Mouse (Mus musculus): ENCODE measurements around the gene Dip2b. TPM values are rescaled to one million over a fixed set of nuclear protein-coding genes. Genes with fewer than 3 reads are reported as not detected.

The Dip2b gene
- polyA plus RNA-seq, 1 experiment = not detected

GRCm38 (mm10) chr15:100059626-100060311 lies 21.3 kb downstream of the Dip2b start:
- TF ChIP-seq POLR2A (IDR thresholded peaks at IDR 0.05; ENCODE audit: insufficient read depth, low read depth, low read length) (no peak), CTCF (IDR thresholded peaks at IDR 0.05; ENCODE audit: insufficient read depth, low read depth, low read length) (no peak)
- 59% methylated on average over 7 of the region's 7 CpGs for WGBS
- Histone ChIP-seq H3K4me3 (ENCODE audit: insufficient read depth, low read depth, low read length) (no peak overlapping the region), H3K27ac (ENCODE audit: insufficient read depth, low read depth, low read length) (no peak overlapping the region), H3K4me1 (ENCODE audit: control insufficient read depth, insufficient read depth, low read length) (peaks cover 17% of the 10 kb centered on the region)

GRCm38 (mm10) chr15:100060513-100061140 lies 22.2 kb downstream of the Dip2b start:
- Histone ChIP-seq H3K4me1 (ENCODE audit: control insufficient read depth, insufficient read depth, low read length) (peaks cover 17% of the 10 kb centered on the region), H3K27ac (ENCODE audit: insufficient read depth, low read depth, low read length) (no peak overlapping the region), H3K4me3 (ENCODE audit: insufficient read depth, low read depth, low read length) (no peak overlapping the region)
- TF ChIP-seq POLR2A (IDR thresholded peaks at IDR 0.05; ENCODE audit: insufficient read depth, low read depth, low read length) (no peak), CTCF (IDR thresholded peaks at IDR 0.05; ENCODE audit: insufficient read depth, low read depth, low read length) (no peak)
- 64% methylated on average over 4 of the region's 4 CpGs for WGBS

GRCm38 (mm10) chr15:100061377-100061776 lies 22.9 kb downstream of the Dip2b start:
- H3K27ac ChIP-seq (ENCODE audit: insufficient read depth, low read depth, low read length) = no peak overlapping the region
- WGBS = 97% methylated on average over 3 of the region's 3 CpGs
- peaks cover 15% of the 10 kb centered on the region for H3K4me1 ChIP-seq (ENCODE audit: control insufficient read depth, insufficient read depth, low read length)
- H3K4me3 ChIP-seq (ENCODE audit: insufficient read depth, low read depth, low read length) = no peak overlapping the region
- TF ChIP-seq POLR2A (IDR thresholded peaks at IDR 0.05; ENCODE audit: insufficient read depth, low read depth, low read length) (no peak), CTCF (IDR thresholded peaks at IDR 0.05; ENCODE audit: insufficient read depth, low read depth, low read length) (no peak)

GRCm38 (mm10) chr15:100063229-100063773 lies 24.8 kb downstream of the Dip2b start:
- 89% methylated on average over 13 of the region's 13 CpGs for WGBS
- no peak for TF ChIP-seq POLR2A (IDR thresholded peaks at IDR 0.05; ENCODE audit: insufficient read depth, low read depth, low read length)
- no peak for TF ChIP-seq CTCF (IDR thresholded peaks at IDR 0.05; ENCODE audit: insufficient read depth, low read depth, low read length)
- Histone ChIP-seq H3K4me1 (ENCODE audit: control insufficient read depth, insufficient read depth, low read length) (peaks cover 10% of the 10 kb centered on the region), H3K27ac (ENCODE audit: insufficient read depth, low read depth, low read length) (no peak overlapping the region), H3K4me3 (ENCODE audit: insufficient read depth, low read depth, low read length) (no peak overlapping the region)

GRCm38 (mm10) chr15:100066702-100067101 lies 28.2 kb downstream of the Dip2b start:
- TF ChIP-seq CTCF (IDR thresholded peaks at IDR 0.05; ENCODE audit: insufficient read depth, low read depth, low read length) = no peak
- no peak for TF ChIP-seq POLR2A (IDR thresholded peaks at IDR 0.05; ENCODE audit: insufficient read depth, low read depth, low read length)
- Histone ChIP-seq H3K4me3 (ENCODE audit: insufficient read depth, low read depth, low read length) (no peak overlapping the region), H3K4me1 (ENCODE audit: control insufficient read depth, insufficient read depth, low read length) (peaks cover 9% of the 10 kb centered on the region), H3K27ac (ENCODE audit: insufficient read depth, low read depth, low read length) (no peak overlapping the region)
- WGBS = 15% methylated on average over 9 of the region's 9 CpGs

- peaks cover 16% of the 10 kb centered on the region for H3K4me1 ChIP-seq (ENCODE audit: control insufficient read depth, insufficient read depth, low read length)
- WGBS = 76% methylated on average over 4 of the region's 4 CpGs
- no peak for TF ChIP-seq CTCF (IDR thresholded peaks at IDR 0.05; ENCODE audit: insufficient read depth, low read depth, low read length)
- no peak for TF ChIP-seq POLR2A (IDR thresholded peaks at IDR 0.05; ENCODE audit: insufficient read depth, low read depth, low read length)
- H3K27ac ChIP-seq (ENCODE audit: insufficient read depth, low read depth, low read length) = no peak overlapping the region
- H3K4me3 ChIP-seq (ENCODE audit: insufficient read depth, low read depth, low read length) = no peak overlapping the region
Measured at GRCm38 (mm10) chr15:100069101-100069500, 30.6 kb downstream of the Dip2b start.

GRCm38 (mm10) chr15:100070021-100070420 lies 31.6 kb downstream of the Dip2b start:
- Histone ChIP-seq H3K4me3 (ENCODE audit: insufficient read depth, low read depth, low read length) (no peak overlapping the region), H3K4me1 (ENCODE audit: control insufficient read depth, insufficient read depth, low read length) (peaks cover 21% of the 10 kb centered on the region), H3K27ac (ENCODE audit: insufficient read depth, low read depth, low read length) (no peak overlapping the region)
- 72% methylated on average over 8 of the region's 8 CpGs for WGBS
- TF ChIP-seq CTCF (IDR thresholded peaks at IDR 0.05; ENCODE audit: insufficient read depth, low read depth, low read length) (no peak), POLR2A (IDR thresholded peaks at IDR 0.05; ENCODE audit: insufficient read depth, low read depth, low read length) (no peak)

GRCm38 (mm10) chr15:100071819-100072218 lies 33.4 kb downstream of the Dip2b start:
- no peak overlapping the region for H3K27ac ChIP-seq (ENCODE audit: insufficient read depth, low read depth, low read length)
- WGBS = 84% methylated on average over 3 of the region's 3 CpGs
- H3K4me3 ChIP-seq (ENCODE audit: insufficient read depth, low read depth, low read length) = no peak overlapping the region
- TF ChIP-seq CTCF (IDR thresholded peaks at IDR 0.05; ENCODE audit: insufficient read depth, low read depth, low read length) (no peak), POLR2A (IDR thresholded peaks at IDR 0.05; ENCODE audit: insufficient read depth, low read depth, low read length) (no peak)
- peaks cover 28% of the 10 kb centered on the region for H3K4me1 ChIP-seq (ENCODE audit: control insufficient read depth, insufficient read depth, low read length)

Measured in olfactory bulb, adult 2 months (tissue).